Mouse (Mus musculus) embryonic facial prominence, embryonic 14.5 days (tissue): ENCODE data around the gene Pde6g. TPM values are rescaled to one million over a fixed set of nuclear protein-coding genes. Genes with fewer than 3 reads are reported as not detected.

Experiments used
- ATAC-seq: fragments of 200-750 bp; cut with Nextera tagmentation; 2 replicates; pipeline ENCODE4 v1.8.0; 2017; ENCODE audit warnings: low read depth, moderate number of reproducible peaks, moderate TSS enrichment
- DNase-seq: peaks from one replicate; pipeline ENCODE4 v3.0.0-alpha.2; 2015; ENCODE audit warnings: low spot score
- H3K27ac ChIP-seq: fragments of 300-500 bp; sonication (generic); replicated peaks from 2 replicates; pipeline ENCODE4 v1.5.1; 2014; ENCODE audit warnings: low read depth, mild to moderate bottlenecking, low read length, moderate library complexity
- H3K27me3 ChIP-seq: fragments of 300-500 bp; sonication (generic); replicated peaks from 2 replicates; pipeline ENCODE4 v1.6.1; 2014; ENCODE audit warnings: low read length; ENCODE audit not compliant: control insufficient read depth, insufficient read depth
- H3K36me3 ChIP-seq: fragments of 300-500 bp; sonication (generic); 2 replicates; pipeline ENCODE4 v1.6.1; 2014; ENCODE audit warnings: low read length, mixed read lengths; ENCODE audit not compliant: control insufficient read depth, insufficient read depth
- H3K4me1 ChIP-seq: fragments of 300-500 bp; sonication (generic); 2 replicates; pipeline ENCODE4 v1.6.1; 2014; ENCODE audit warnings: antibody characterized with exemption, low read length; ENCODE audit not compliant: control insufficient read depth, insufficient read depth
- H3K4me2 ChIP-seq: fragments of 300-500 bp; sonication (generic); 2 replicates; pipeline ENCODE4 v1.6.1; 2014; ENCODE audit warnings: low read depth, mild to moderate bottlenecking, low read length, moderate library complexity, mixed read lengths
- H3K4me3 ChIP-seq: fragments of 300-500 bp; sonication (generic); 2 replicates; pipeline ENCODE4 v1.5.1; 2014; ENCODE audit warnings: low read depth, mild to moderate bottlenecking, low read length
- H3K9ac ChIP-seq: fragments of 300-500 bp; sonication (generic); 2 replicates; pipeline ENCODE4 v1.6.1; 2014; ENCODE audit warnings: low read depth, mild to moderate bottlenecking, low read length, moderate library complexity, mixed read lengths
- H3K9me3 ChIP-seq: fragments of 300-500 bp; sonication (generic); 2 replicates; pipeline ENCODE4 v1.6.1; 2016; ENCODE audit warnings: low read length; ENCODE audit not compliant: control insufficient read depth
- WGBS: fragments of 180-500 bp; shearing (Covaris S2); extraction: QIAGEN DNeasy Blood & Tissue Kit; methylation state at CpG from one replicate; pipeline ENCODE4 v1.1.7; 2014; 5-methylcytosine and 5-hydroxymethylcytosine counted together
- polyA plus RNA-seq: library from polyadenylated mRNA; unstranded; fragments of >200 nt; fragmentation: Nextera tagmentation; extraction: Ambion mirVana; gene quantifications from 2 replicates; pipeline ENCODE4 v1.2.1, GENCODE M21; 2014

Pde6g gene
- polyA plus RNA-seq, 1 experiment from 2014 or later, result not detected

- Histone ChIP-seq H3K27me3 (no peaks in the 10 kb centered on the region), H3K4me3 (peak overlapping the region; percentile 71), H3K4me1 (no peaks in the 10 kb centered on the region; the same call in 1 of the 2 replicates), H3K36me3 (peaks cover 44% of the 10 kb centered on the region), H3K4me2 (peak overlapping the region; percentile 72), H3K27ac (peak overlapping the region; percentile 76; the same call in 1 of the 2 replicates), H3K9me3 (no peaks in the 10 kb centered on the region), H3K9ac (peak overlapping the region; percentile 94)
- 74% methylated on average over 6 of the region's 6 CpGs for WGBS
- DNase-seq, result no peak
- no peak for ATAC-seq
Observed at GRCm38 (mm10) chr11:120458847-120459597, 5.7 kb upstream of the Pde6g start.

- 6% methylated on average over 51 of the region's 62 CpGs for WGBS
- peak within 1 kb of the TSS; percentile 71 for H3K4me3 ChIP-seq
- peak within 1 kb of the TSS; percentile 94 for H3K9ac ChIP-seq
- DNase-seq (peak; percentile 94), ATAC-seq (peak; percentile 92)
- peak within 1 kb of the TSS; percentile 76 for H3K27ac ChIP-seq
- H3K4me2 ChIP-seq, result peak within 1 kb of the TSS; percentile 72
- H3K36me3 ChIP-seq, result peaks cover 35% of the 10 kb centered on the region
- no peaks in the 10 kb centered on the region for H3K27me3 ChIP-seq
- no peaks in the 10 kb centered on the region for H3K9me3 ChIP-seq
- H3K4me1 ChIP-seq, result no peaks in the 10 kb centered on the region; the same call in 1 of the 2 replicates
Observed at GRCm38 (mm10) chr11:120457772-120458751, 4.8 kb upstream of the Pde6g start, which contains the start of the genes Oxld1 and Ccdc137. TSS of gene Oxld1 (minus strand) at chr11:120458068. TSS of gene Ccdc137 (plus strand) at chr11:120458115.

GRCm38 (mm10) chr11:120457370-120457769 is 4.1 kb upstream of the Pde6g start:
- no peaks in the 10 kb centered on the region for H3K9me3 ChIP-seq
- no peak for DNase-seq
- H3K36me3 ChIP-seq, result peaks cover 30% of the 10 kb centered on the region
- peak overlapping the region; percentile 72 for H3K4me2 ChIP-seq
- H3K4me1 ChIP-seq, result no peaks in the 10 kb centered on the region; the same call in 1 of the 2 replicates
- peak; percentile 14 for ATAC-seq
- peak overlapping the region; percentile 76 for H3K27ac ChIP-seq
- H3K27me3 ChIP-seq, result no peaks in the 10 kb centered on the region
- peak overlapping the region; percentile 71 for H3K4me3 ChIP-seq
- peak overlapping the region; percentile 94 for H3K9ac ChIP-seq
- WGBS, result 37% methylated on average over 14 of the region's 14 CpGs

- DNase-seq, result no peak
Observed at GRCm38 (mm10) chr11:120455413-120455812, 2.1 kb upstream of the Pde6g start.

GRCm38 (mm10) chr11:120454965-120455364 is 1.7 kb upstream of the Pde6g start:
- Histone ChIP-seq H3K27ac (no peak overlapping the region), H3K27me3 (no peaks in the 10 kb centered on the region), H3K4me1 (no peaks in the 10 kb centered on the region; the same call in 1 of the 2 replicates), H3K9me3 (no peaks in the 10 kb centered on the region), H3K36me3 (peaks cover 8% of the 10 kb centered on the region; the same call in 1 of the 2 replicates), H3K4me2 (no peak overlapping the region), H3K9ac (no peak overlapping the region), H3K4me3 (no peak overlapping the region)
- DNase-seq, result no peak
- no peak for ATAC-seq
- 86% methylated on average over 4 of the region's 4 CpGs for WGBS

More at GRCm38 (mm10) chr11:120455413-120455812, 2.1 kb upstream of the Pde6g start:
- Histone ChIP-seq H3K4me1 (no peaks in the 10 kb centered on the region; the same call in 1 of the 2 replicates), H3K27ac (no peak overlapping the region), H3K36me3 (peaks cover 11% of the 10 kb centered on the region; the same call in 1 of the 2 replicates), H3K9ac (no peak overlapping the region), H3K4me2 (no peak overlapping the region), H3K27me3 (no peaks in the 10 kb centered on the region), H3K4me3 (no peak overlapping the region), H3K9me3 (no peaks in the 10 kb centered on the region)
- WGBS, result 97% methylated on average over 7 of the region's 7 CpGs
- ATAC-seq, result no peak

- no peaks in the 10 kb centered on the region for H3K36me3 ChIP-seq
- H3K4me3 ChIP-seq, result no peak overlapping the region
- no peak overlapping the region for H3K27ac ChIP-seq
- H3K27me3 ChIP-seq, result no peaks in the 10 kb centered on the region
- H3K4me2 ChIP-seq, result no peak overlapping the region
- ATAC-seq (no peak), DNase-seq (no peak)
- no peak overlapping the region for H3K9ac ChIP-seq
- no peaks in the 10 kb centered on the region for H3K9me3 ChIP-seq
- 59% methylated on average over 3 of the region's 3 CpGs for WGBS
- H3K4me1 ChIP-seq, result no peaks in the 10 kb centered on the region; the same call in 1 of the 2 replicates
Observed at GRCm38 (mm10) chr11:120452246-120452645, 1.1 kb downstream of the Pde6g start.

- Histone ChIP-seq H3K4me3 (no peak overlapping the region), H3K9me3 (no peaks in the 10 kb centered on the region), H3K4me1 (no peaks in the 10 kb centered on the region), H3K27me3 (no peaks in the 10 kb centered on the region), H3K36me3 (no peaks in the 10 kb centered on the region), H3K4me2 (no peak overlapping the region), H3K9ac (no peak overlapping the region), H3K27ac (no peak overlapping the region)
- ATAC-seq (no peak), DNase-seq (no peak)
- 65% methylated on average over 7 of the region's 7 CpGs for WGBS
Observed at GRCm38 (mm10) chr11:120447179-120447578, 6.1 kb downstream of the Pde6g start.

- Histone ChIP-seq H3K9ac (no peak overlapping the region), H3K27me3 (no peaks in the 10 kb centered on the region), H3K9me3 (no peaks in the 10 kb centered on the region), H3K27ac (no peak overlapping the region), H3K36me3 (no peaks in the 10 kb centered on the region), H3K4me2 (no peak overlapping the region), H3K4me3 (no peak overlapping the region), H3K4me1 (no peaks in the 10 kb centered on the region)
- WGBS, result 88% methylated on average over 3 of the region's 3 CpGs
- DNase-seq (no peak), ATAC-seq (no peak)
Observed at GRCm38 (mm10) chr11:120445475-120445874, 7.8 kb downstream of the Pde6g start.
